Mouse (Mus musculus) thymus, adult 2 months (tissue): ENCODE results near the gene Nkx2-2. TPM values are rescaled to one million over a fixed set of nuclear protein-coding genes. Genes with fewer than 3 reads are reported as not detected.

ENCODE experiments used
- DNase-seq: peaks from one replicate; pipeline ENCODE4 v3.0.0; 2021
- H3K27ac ChIP-seq: fragments of 200-500 bp; 2 replicates; pipeline ENCODE4 v1.5.1; 2012; ENCODE audit warnings: low read length, control low read depth; ENCODE audit not compliant: control insufficient read depth, insufficient read depth
- H3K27me3 ChIP-seq: fragments of 200-500 bp; 2 replicates; pipeline ENCODE4 v1.6.1; 2012; ENCODE audit warnings: mild to moderate bottlenecking, low read length, moderate library complexity, mixed read lengths; ENCODE audit not compliant: control insufficient read depth, insufficient read depth
- H3K36me3 ChIP-seq: fragments of 200-500 bp; 2 replicates; pipeline ENCODE4 v1.6.1; 2012; ENCODE audit warnings: mild to moderate bottlenecking, low read length, moderate library complexity; ENCODE audit not compliant: control insufficient read depth, insufficient read depth
- H3K4me1 ChIP-seq: fragments of 200-500 bp; replicated peaks from 2 replicates; pipeline ENCODE4 v1.6.1; 2012; ENCODE audit warnings: low read length; ENCODE audit not compliant: control insufficient read depth, insufficient read depth
- H3K4me3 ChIP-seq: fragments of 200-500 bp; 2 replicates; pipeline ENCODE4 v1.5.1; 2012; ENCODE audit warnings: mild to moderate bottlenecking, low read length, control low read depth, moderate library complexity; ENCODE audit not compliant: control insufficient read depth, insufficient read depth
- CTCF ChIP-seq: fragments of 200-500 bp; IDR thresholded peaks from 2 replicates; pipeline ENCODE4 v1.5.1; 2012; ENCODE audit warnings: mild to moderate bottlenecking, control low read depth, low read length, moderate library complexity, borderline replicate concordance; ENCODE audit not compliant: control insufficient read depth, poor library complexity, insufficient read depth; ENCODE audit errors: extremely low read depth
- POLR2A ChIP-seq: fragments of 200-500 bp; IDR thresholded peaks from 2 replicates; pipeline ENCODE4 v1.6.1; 2012; ENCODE audit warnings: mild to moderate bottlenecking, low read length, control low read depth, moderate library complexity; ENCODE audit not compliant: control insufficient read depth, poor library complexity, insufficient read depth; ENCODE audit errors: extremely low read depth
- WGBS: fragments of 180-500 bp; shearing (Covaris S2); methylation state at CpG from one replicate; pipeline ENCODE4 v1.1.7; 2018; 5-methylcytosine and 5-hydroxymethylcytosine counted together
- polyA plus RNA-seq: library from polyadenylated mRNA; depleted of rRNA; stranded (reverse); fragments of >200 nt; gene quantifications from 2 replicates; pipeline ENCODE4 v1.2.3, GENCODE M21; 2012; rRNA removed

The Nkx2-2 gene
- polyA plus RNA-seq = 0.11 TPM in 1 of 2 replicates, not detected in the other

- Histone ChIP-seq H3K27ac (no peak within 1 kb of the TSS), H3K4me1 (no peaks in the 10 kb centered on the region), H3K36me3 (no peaks in the 10 kb centered on the region), H3K27me3 (peaks cover 34% of the 10 kb centered on the region), H3K4me3 (no peak within 1 kb of the TSS)
- DNase-seq = no peak
- TF ChIP-seq CTCF (no peak), POLR2A (no peak)
- 4% methylated on average over 54 of the region's 54 CpGs for WGBS
Observed at GRCm38 (mm10) chr2:147193271-147194255, at the start of gene Nkx2-2. TSS of gene Nkx2-2 (minus strand) at chr2:147194243.

- WGBS = 95% methylated on average over 25 of the region's 25 CpGs
- Histone ChIP-seq H3K36me3 (no peaks in the 10 kb centered on the region), H3K27ac (no peak overlapping the region), H3K27me3 (no peaks in the 10 kb centered on the region), H3K4me3 (no peak overlapping the region), H3K4me1 (no peaks in the 10 kb centered on the region)
- no peak for DNase-seq
- no peak for TF ChIP-seq POLR2A
- no peak for TF ChIP-seq CTCF
Observed at GRCm38 (mm10) chr2:147235707-147236290, 41.8 kb upstream of the Nkx2-2 start.

GRCm38 (mm10) chr2:147231175-147231574 lies 37.1 kb upstream of the Nkx2-2 start:
- Histone ChIP-seq H3K4me3 (no peak overlapping the region), H3K27me3 (no peaks in the 10 kb centered on the region), H3K36me3 (no peaks in the 10 kb centered on the region), H3K27ac (no peak overlapping the region), H3K4me1 (no peaks in the 10 kb centered on the region)
- DNase-seq = no peak
- no peak for TF ChIP-seq POLR2A
- TF ChIP-seq CTCF = no peak
- WGBS = 85% methylated on average over 5 of the region's 5 CpGs

GRCm38 (mm10) chr2:147205076-147205615 lies 11.1 kb upstream of the Nkx2-2 start:
- TF ChIP-seq POLR2A = no peak
- no peak for TF ChIP-seq CTCF
- H3K4me1 ChIP-seq = no peaks in the 10 kb centered on the region
- no peaks in the 10 kb centered on the region for H3K27me3 ChIP-seq
- DNase-seq = no peak
- H3K27ac ChIP-seq = no peak overlapping the region
- WGBS = 18% methylated on average over 4 of the region's 4 CpGs
- no peak overlapping the region for H3K4me3 ChIP-seq
- no peaks in the 10 kb centered on the region for H3K36me3 ChIP-seq

- Histone ChIP-seq H3K4me1 (no peaks in the 10 kb centered on the region), H3K4me3 (no peak overlapping the region), H3K36me3 (no peaks in the 10 kb centered on the region), H3K27ac (no peak overlapping the region), H3K27me3 (peaks cover 28% of the 10 kb centered on the region)
- WGBS = 3% methylated on average over 71 of the region's 71 CpGs
- DNase-seq = no peak
- no peak for TF ChIP-seq CTCF
- no peak for TF ChIP-seq POLR2A
Observed at GRCm38 (mm10) chr2:147194711-147195615, 920 bp upstream of the Nkx2-2 start.
